Mouse (Mus musculus) intestine, embryonic 16.5 days (tissue): ENCODE results near the gene Arhgef3. TPM values are rescaled to one million over a fixed set of nuclear protein-coding genes. Genes with fewer than 3 reads are reported as not detected.
A peak's percentile ranks its signal among the peaks of the same experiment; 100 is the strongest.

ENCODE experiments used
- ATAC-seq: fragments of 200-750 bp; cut with Nextera tagmentation; 2 replicates; pipeline ENCODE4 v1.8.0; 2017; ENCODE audit warnings: moderate TSS enrichment, moderate library complexity
- H3K27ac ChIP-seq: fragments of 300-500 bp; sonication (generic); 2 replicates; pipeline ENCODE4 v1.5.1; 2014; ENCODE audit warnings: mild to moderate bottlenecking, low read length
- H3K27me3 ChIP-seq: fragments of 300-500 bp; sonication (generic); replicated peaks from 2 replicates; pipeline ENCODE4 v1.6.1; 2014; ENCODE audit warnings: low read length, control low read depth, mixed read lengths; ENCODE audit not compliant: control insufficient read depth, insufficient read depth
- H3K36me3 ChIP-seq: fragments of 300-500 bp; sonication (generic); 2 replicates; pipeline ENCODE4 v1.6.1; 2014; ENCODE audit warnings: low read length, control low read depth; ENCODE audit not compliant: control insufficient read depth, insufficient read depth
- H3K4me1 ChIP-seq: fragments of 300-500 bp; sonication (generic); 2 replicates; pipeline ENCODE4 v1.6.1; 2014; ENCODE audit warnings: low read length, control low read depth, mixed read lengths; ENCODE audit not compliant: control insufficient read depth, insufficient read depth
- H3K4me2 ChIP-seq: fragments of 300-500 bp; sonication (generic); 2 replicates; pipeline ENCODE4 v1.6.1; 2014; ENCODE audit warnings: low read depth, low read length, control low read depth
- H3K4me3 ChIP-seq: fragments of 300-500 bp; sonication (generic); 2 replicates; pipeline ENCODE4 v1.5.1; 2014; ENCODE audit warnings: mild to moderate bottlenecking, low read length
- H3K9ac ChIP-seq: fragments of 300-500 bp; sonication (generic); 2 replicates; pipeline ENCODE4 v1.6.1; 2014; ENCODE audit warnings: low read depth, low read length
- H3K9me3 ChIP-seq: fragments of 300-500 bp; sonication (generic); 2 replicates; pipeline ENCODE4 v1.6.1; 2016; ENCODE audit warnings: low read length, control low read depth; ENCODE audit not compliant: control insufficient read depth
- WGBS: fragments of 180-500 bp; shearing (Covaris S2); extraction: QIAGEN DNeasy Blood & Tissue Kit; methylation state at CpG from one replicate; pipeline ENCODE4 v1.1.7; 2014; 5-methylcytosine and 5-hydroxymethylcytosine counted together
- polyA plus RNA-seq: library from polyadenylated mRNA; unstranded; fragments of >200 nt; fragmentation: Nextera tagmentation; extraction: Ambion mirVana; gene quantifications from 2 replicates; pipeline ENCODE4 v1.2.1, GENCODE M21; 2015

Gene Arhgef3
- polyA plus RNA-seq, 1 experiment from 2014 or later = 12.0 TPM

- Histone ChIP-seq H3K4me2 (no peak overlapping the region), H3K4me3 (no peak overlapping the region), H3K27me3 (no peaks in the 10 kb centered on the region), H3K9me3 (no peaks in the 10 kb centered on the region), H3K4me1 (no peaks in the 10 kb centered on the region; the same call in 1 of the 2 replicates), H3K27ac (no peak overlapping the region), H3K36me3 (no peaks in the 10 kb centered on the region), H3K9ac (no peak overlapping the region)
- no peak for ATAC-seq
- 67% methylated on average over 5 of the region's 5 CpGs for WGBS
These were observed 250.1 kb downstream of the Arhgef3 start for GRCm38 (mm10) chr14:27364668-27365257.

GRCm38 (mm10) chr14:27367117-27367711, 252.5 kb downstream of the Arhgef3 start:
- Histone ChIP-seq H3K9ac (no peak overlapping the region), H3K27ac (no peak overlapping the region), H3K4me2 (no peak overlapping the region), H3K4me1 (no peaks in the 10 kb centered on the region), H3K27me3 (no peaks in the 10 kb centered on the region), H3K4me3 (no peak overlapping the region), H3K36me3 (no peaks in the 10 kb centered on the region), H3K9me3 (no peaks in the 10 kb centered on the region)
- ATAC-seq = no peak
- 67% methylated on average over 10 of the region's 10 CpGs for WGBS

GRCm38 (mm10) chr14:27368619-27369018, 253.9 kb downstream of the Arhgef3 start:
- WGBS = 68% methylated on average over 4 of the region's 4 CpGs
- H3K4me1 ChIP-seq = no peaks in the 10 kb centered on the region
- no peaks in the 10 kb centered on the region for H3K36me3 ChIP-seq
- H3K9me3 ChIP-seq = no peaks in the 10 kb centered on the region
- H3K4me3 ChIP-seq = no peak overlapping the region
- ATAC-seq = no peak
- H3K27ac ChIP-seq = no peak overlapping the region
- no peak overlapping the region for H3K4me2 ChIP-seq
- H3K9ac ChIP-seq = no peak overlapping the region
- no peaks in the 10 kb centered on the region for H3K27me3 ChIP-seq

- 67% methylated on average over 4 of the region's 4 CpGs for WGBS
- H3K9ac ChIP-seq = no peak overlapping the region
- H3K27ac ChIP-seq = no peak overlapping the region
- no peak for ATAC-seq
- H3K27me3 ChIP-seq = no peaks in the 10 kb centered on the region
- H3K4me1 ChIP-seq = no peaks in the 10 kb centered on the region
- H3K36me3 ChIP-seq = no peaks in the 10 kb centered on the region
- no peak overlapping the region for H3K4me2 ChIP-seq
- no peak overlapping the region for H3K4me3 ChIP-seq
- no peaks in the 10 kb centered on the region for H3K9me3 ChIP-seq
These were observed 254.8 kb downstream of the Arhgef3 start for GRCm38 (mm10) chr14:27369503-27369902.

- Histone ChIP-seq H3K9me3 (no peaks in the 10 kb centered on the region), H3K36me3 (no peaks in the 10 kb centered on the region), H3K27ac (peak overlapping the region; percentile 45; the same call in 1 of the 2 replicates), H3K4me1 (no peaks in the 10 kb centered on the region), H3K4me3 (no peak overlapping the region), H3K9ac (no peak overlapping the region), H3K27me3 (no peaks in the 10 kb centered on the region), H3K4me2 (no peak overlapping the region)
- ATAC-seq = no peak
- WGBS = 49% methylated on average over 8 of the region's 8 CpGs
These were observed 257.0 kb downstream of the Arhgef3 start for GRCm38 (mm10) chr14:27371669-27372076.

- no peak overlapping the region for H3K4me3 ChIP-seq
- no peak overlapping the region for H3K9ac ChIP-seq
- no peaks in the 10 kb centered on the region for H3K9me3 ChIP-seq
- no peak overlapping the region for H3K27ac ChIP-seq
- ATAC-seq = no peak
- WGBS = 84% methylated on average over 5 of the region's 5 CpGs
- no peaks in the 10 kb centered on the region for H3K27me3 ChIP-seq
- H3K36me3 ChIP-seq = no peaks in the 10 kb centered on the region
- H3K4me1 ChIP-seq = no peaks in the 10 kb centered on the region
- no peak overlapping the region for H3K4me2 ChIP-seq
These were observed 258.8 kb downstream of the Arhgef3 start for GRCm38 (mm10) chr14:27373498-27373897.

GRCm38 (mm10) chr14:27376115-27376648, 261.5 kb downstream of the Arhgef3 start:
- H3K4me1 ChIP-seq = no peaks in the 10 kb centered on the region
- H3K27ac ChIP-seq = no peak overlapping the region
- no peak overlapping the region for H3K4me3 ChIP-seq
- no peaks in the 10 kb centered on the region for H3K36me3 ChIP-seq
- WGBS = 59% methylated on average over 5 of the region's 5 CpGs
- H3K9ac ChIP-seq = no peak overlapping the region
- ATAC-seq = no peak
- H3K27me3 ChIP-seq = no peaks in the 10 kb centered on the region
- H3K9me3 ChIP-seq = no peaks in the 10 kb centered on the region
- no peak overlapping the region for H3K4me2 ChIP-seq

GRCm38 (mm10) chr14:27378669-27379068, 264.0 kb downstream of the Arhgef3 start:
- Histone ChIP-seq H3K9ac (no peak overlapping the region), H3K9me3 (no peaks in the 10 kb centered on the region), H3K27me3 (no peaks in the 10 kb centered on the region), H3K4me3 (no peak overlapping the region), H3K36me3 (no peaks in the 10 kb centered on the region), H3K27ac (no peak overlapping the region), H3K4me1 (no peaks in the 10 kb centered on the region), H3K4me2 (no peak overlapping the region)
- ATAC-seq = no peak
- WGBS = 94% methylated on average over 7 of the region's 7 CpGs

- Histone ChIP-seq H3K9ac (no peak overlapping the region), H3K36me3 (no peaks in the 10 kb centered on the region), H3K9me3 (no peaks in the 10 kb centered on the region), H3K4me1 (no peaks in the 10 kb centered on the region), H3K27me3 (no peaks in the 10 kb centered on the region), H3K27ac (no peak overlapping the region), H3K4me2 (no peak overlapping the region), H3K4me3 (peak overlapping the region; percentile 2; the same call in 1 of the 2 replicates)
- WGBS = 79% methylated on average over 12 of the region's 12 CpGs
- ATAC-seq = no peak
These were observed 264.7 kb downstream of the Arhgef3 start for GRCm38 (mm10) chr14:27379404-27379803.
